Mouse (Mus musculus): ENCODE measurements around the gene Eif5a. TPM values are rescaled to one million over a fixed set of nuclear protein-coding genes. Genes with fewer than 3 reads are reported as not detected.

Gene Eif5a
- total RNA-seq, 2 experiments from 2014 or later = 420 to 449 TPM

GRCm38 (mm10) chr11:69911701-69912100 is 10.1 kb downstream of the Eif5a start:
- intact Hi-C loops (cut with DNase I) = no loop called here
- no peak for DNase-seq

GRCm38 (mm10) chr11:69910781-69911560 is 10.8 kb downstream of the Eif5a start:
- no peak for DNase-seq
- intact Hi-C loops (cut with DNase I) = no loop called here

GRCm38 (mm10) chr11:69910177-69910576 is 11.6 kb downstream of the Eif5a start:
- DNase-seq = no peak
- intact Hi-C loops (cut with DNase I) = no loop called here

- intact Hi-C loops (cut with DNase I) = no loop called here
- no peak for DNase-seq
Observed at GRCm38 (mm10) chr11:69909174-69909573, 12.6 kb downstream of the Eif5a start.

- DNase-seq = no peak
- intact Hi-C loops (cut with DNase I) = no loop called here
Observed at GRCm38 (mm10) chr11:69908645-69909044, 13.1 kb downstream of the Eif5a start.

- intact Hi-C loops (cut with DNase I) = no loop called here
- no peak for DNase-seq
Observed at GRCm38 (mm10) chr11:69904311-69904710, 17.4 kb downstream of the Eif5a start.

- DNase-seq = no peak
Observed at GRCm38 (mm10) chr11:69902972-69903371, 18.8 kb downstream of the Eif5a start.

GRCm38 (mm10) chr11:69901993-69902392 is 19.8 kb downstream of the Eif5a start:
- DNase-seq = no peak
- intact Hi-C loops (cut with DNase I) = loop anchor here (2.0 kb wide), 1 partner anchor 17 kb away; no protein-coding TSS in a partner anchor

More at GRCm38 (mm10) chr11:69902972-69903371, 18.8 kb downstream of the Eif5a start:
- intact Hi-C loops (cut with DNase I) = loop anchor here (2.0 kb wide), 1 partner anchor 16 kb away; no protein-coding TSS in a partner anchor

GRCm38 (mm10) chr11:69901406-69901846 is 20.3 kb downstream of the Eif5a start:
- intact Hi-C loops (cut with DNase I) = no loop called here

GRCm38 (mm10) chr11:69900471-69901405 is 21.0 kb downstream of the Eif5a start, which contains the start of the genes 2810408A11Rik and Neurl4:
2810408A11Rik (minus strand) TSS chr11:69900987.
Neurl4 (plus strand) TSS chr11:69901072.
- intact Hi-C loops (cut with DNase I) = no loop called here
- peak; percentile 83 to 86 for DNase-seq

More at GRCm38 (mm10) chr11:69901406-69901846, 20.3 kb downstream of the Eif5a start:
- peak; percentile 91 for DNase-seq

- intact Hi-C loops (cut with DNase I) = no loop called here
- no peak for DNase-seq
Observed at GRCm38 (mm10) chr11:69899870-69900269, 21.9 kb downstream of the Eif5a start.

GRCm38 (mm10) chr11:69895291-69895690 is 26.5 kb downstream of the Eif5a start, which contains the start of gene Acap1:
Acap1 (minus strand) TSS chr11:69895539.
- no peak for DNase-seq
- intact Hi-C loops (cut with DNase I) = no loop called here

GRCm38 (mm10) chr11:69894671-69895070 is 27.1 kb downstream of the Eif5a start:
- intact Hi-C loops (cut with DNase I) = no loop called here
- DNase-seq = no peak

GRCm38 (mm10) chr11:69891482-69891881 is 30.3 kb downstream of the Eif5a start:
- no peak for DNase-seq
- intact Hi-C loops (cut with DNase I) = no loop called here

- no peak for DNase-seq
- intact Hi-C loops (cut with DNase I) = no loop called here
Observed at GRCm38 (mm10) chr11:69886907-69887635, 34.7 kb downstream of the Eif5a start.

GRCm38 (mm10) chr11:69884663-69885062 is 37.1 kb downstream of the Eif5a start:
- intact Hi-C loops (cut with DNase I) = no loop called here
- no peak for DNase-seq

GRCm38 (mm10) chr11:69884240-69884639 is 37.5 kb downstream of the Eif5a start:
- no peak for DNase-seq

GRCm38 (mm10) chr11:69883527-69884151 is 38.1 kb downstream of the Eif5a start:
- intact Hi-C loops (cut with DNase I) = no loop called here

More at GRCm38 (mm10) chr11:69884240-69884639, 37.5 kb downstream of the Eif5a start:
- intact Hi-C loops (cut with DNase I) = no loop called here

GRCm38 (mm10) chr11:69883066-69883465 is 38.7 kb downstream of the Eif5a start:
- intact Hi-C loops (cut with DNase I) = no loop called here

More at GRCm38 (mm10) chr11:69883527-69884151, 38.1 kb downstream of the Eif5a start:
- DNase-seq = no peak

More at GRCm38 (mm10) chr11:69883066-69883465, 38.7 kb downstream of the Eif5a start:
- no peak for DNase-seq
